Mouse (Mus musculus) left cerebral cortex, adult 18-20 months (tissue): ENCODE results near the gene Gjd2. TPM values are rescaled to one million over a fixed set of nuclear protein-coding genes. Genes with fewer than 3 reads are reported as not detected.
A peak's percentile ranks its signal among the peaks of the same experiment; 100 is the strongest.

Experiments
- DNase-seq, 2 experiments: peaks; one replicate each; pipeline ENCODE4 v3.0.0; 2021 to 2022; ENCODE audit warnings: low spot score in 2 of 2, mixed read lengths in 1 of 2
- total RNA-seq, 2 experiments: library from RNA; stranded (reverse); gene quantifications; 2 replicates each; pipeline ENCODE4 v1.2.3; 2021

Gjd2 gene
- total RNA-seq, 2 experiments from 2014 or later: 4.5 to 5.5 TPM

DNA sequence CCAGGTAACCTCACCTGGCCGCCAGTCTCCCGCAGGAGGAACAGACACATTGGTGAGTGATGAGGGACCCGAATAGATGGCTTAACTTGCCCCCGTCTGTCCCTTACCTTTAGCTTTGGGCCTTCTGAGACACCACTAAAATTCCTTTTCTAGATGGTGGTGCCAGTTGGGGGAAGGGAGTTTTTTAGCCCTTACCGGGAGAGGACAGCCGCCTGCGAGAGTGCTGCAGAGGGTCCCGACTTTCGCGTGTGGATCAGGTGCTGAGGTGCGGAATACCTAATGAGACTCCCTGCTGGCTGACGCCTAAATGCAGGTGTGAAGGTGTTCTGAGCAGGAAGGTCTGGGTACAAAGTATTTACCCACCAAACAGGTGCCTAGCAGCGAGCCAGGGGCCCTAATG is 427 bp upstream of the Gjd2 start:
- no peak for DNase-seq

DNA sequence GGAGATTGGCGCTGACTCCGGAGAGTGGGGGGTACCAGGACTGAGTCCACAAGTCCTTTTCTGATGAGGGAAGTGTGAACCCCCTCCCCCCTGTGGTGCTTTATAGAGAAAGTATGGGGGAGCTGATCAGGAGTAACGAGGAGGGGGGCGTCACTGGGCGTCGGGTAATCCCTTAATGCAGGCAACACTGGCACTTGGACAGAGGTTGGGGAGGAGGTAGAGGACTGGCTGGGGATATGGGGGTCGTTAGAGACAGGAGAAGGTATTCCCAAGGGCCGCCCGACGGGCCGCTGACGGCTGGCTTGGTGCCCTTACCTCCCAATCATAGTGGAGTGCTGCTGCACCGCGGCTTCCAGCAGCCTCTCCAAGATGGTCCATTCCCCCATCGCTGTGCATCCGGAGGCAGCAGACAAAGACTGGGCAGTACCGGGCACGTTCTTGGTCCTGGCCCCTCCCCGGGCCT is 639 bp downstream of the Gjd2 start:
- peak in 1 of 2 experiments; percentile 5 for DNase-seq

DNA sequence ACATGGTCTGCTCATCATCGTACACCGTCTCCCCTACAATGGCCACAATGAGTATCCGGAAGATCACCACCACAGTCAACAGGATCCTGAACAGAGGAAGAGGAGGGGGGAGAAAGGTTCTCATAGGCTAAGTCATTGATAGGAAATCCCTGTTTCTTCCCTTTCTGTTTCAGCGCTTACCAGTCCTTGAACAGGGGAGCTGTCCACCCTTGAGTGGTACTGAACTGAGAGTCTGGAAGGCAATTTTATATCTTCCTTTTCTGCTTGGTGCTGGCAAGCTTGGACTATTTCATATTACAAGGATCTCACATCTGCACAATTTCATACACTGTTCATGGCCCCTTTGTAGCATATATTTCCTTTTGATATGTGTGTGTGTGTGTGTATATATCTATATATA is 1.6 kb downstream of the Gjd2 start:
- DNase-seq: no peak

DNA sequence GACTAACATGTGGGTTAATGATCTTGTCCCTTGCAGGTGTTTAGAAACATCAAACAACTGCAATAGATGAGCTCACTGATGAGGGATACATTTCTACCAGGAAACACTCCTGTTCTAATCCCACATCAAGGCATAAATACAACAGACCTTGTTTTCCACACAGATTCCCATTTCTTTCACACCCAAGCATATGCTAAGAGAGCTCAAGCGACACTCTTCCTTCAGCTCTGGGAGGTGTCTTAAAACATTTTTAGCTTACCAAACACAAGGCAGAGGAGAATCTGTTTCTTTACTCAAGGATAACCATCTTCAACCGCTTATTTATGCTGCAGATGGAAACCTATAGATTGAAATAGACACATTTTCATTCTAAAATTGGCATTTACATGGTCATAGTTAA is 5.1 kb downstream of the Gjd2 start:
- no peak for DNase-seq

DNA sequence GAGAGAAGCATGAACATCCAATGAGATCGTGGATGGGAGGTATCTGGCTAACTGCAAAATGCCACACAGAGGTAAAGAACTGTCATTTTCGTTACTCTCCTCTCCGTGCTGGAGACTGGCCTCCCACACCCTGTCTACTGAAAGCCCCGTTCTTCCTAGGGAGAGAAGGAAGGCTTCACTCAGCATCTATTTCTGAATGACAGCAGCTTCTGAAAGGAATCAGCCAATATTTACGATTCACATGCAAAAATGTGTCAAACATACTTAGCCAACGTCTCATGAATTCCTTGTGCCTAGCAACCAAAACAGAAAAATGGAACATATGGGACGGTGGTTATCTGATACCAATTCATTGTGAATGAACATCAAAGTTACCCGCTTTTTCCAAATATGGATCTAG is 15.9 kb downstream of the Gjd2 start:
- DNase-seq: no peak

DNA sequence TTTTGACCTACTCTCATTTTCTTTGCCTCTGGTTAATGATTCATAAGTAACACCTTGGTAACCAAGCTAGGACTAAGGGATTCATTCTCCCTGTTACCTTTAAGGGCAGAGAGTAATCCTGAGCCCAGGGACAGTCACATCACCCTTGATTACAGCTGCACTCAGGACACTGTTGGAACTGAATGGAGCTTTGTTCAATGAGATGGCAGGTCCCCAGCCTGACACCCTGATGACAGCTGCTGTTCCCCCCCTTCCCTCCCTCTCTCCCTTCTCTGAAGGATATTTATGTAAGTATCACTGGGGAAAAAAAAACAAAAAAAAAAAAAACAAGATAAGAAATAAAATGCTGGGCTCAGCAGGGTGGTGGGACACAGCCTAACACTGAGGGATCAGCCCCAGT is 16.5 kb downstream of the Gjd2 start:
- no peak for DNase-seq

DNA sequence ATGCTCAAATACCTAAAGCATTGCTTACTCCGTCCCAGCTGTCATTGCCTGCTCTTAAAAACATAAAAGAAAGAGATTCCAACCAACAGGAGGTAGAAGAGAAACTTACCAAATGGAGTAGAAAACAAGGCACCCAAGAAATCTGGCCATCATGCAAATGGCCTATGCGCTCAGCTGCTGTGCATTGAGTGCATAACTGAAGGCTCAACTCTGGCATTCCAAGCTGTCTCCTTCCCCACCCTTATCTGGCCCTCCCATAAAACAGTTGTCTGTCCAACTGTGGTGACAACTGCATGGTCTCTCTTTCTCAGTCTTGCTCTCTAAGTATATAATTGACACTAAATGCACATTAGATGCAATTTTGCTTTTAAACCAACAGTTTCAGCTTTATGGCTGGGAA is 28.5 kb downstream of the Gjd2 start:
- DNase-seq: no peak

DNA sequence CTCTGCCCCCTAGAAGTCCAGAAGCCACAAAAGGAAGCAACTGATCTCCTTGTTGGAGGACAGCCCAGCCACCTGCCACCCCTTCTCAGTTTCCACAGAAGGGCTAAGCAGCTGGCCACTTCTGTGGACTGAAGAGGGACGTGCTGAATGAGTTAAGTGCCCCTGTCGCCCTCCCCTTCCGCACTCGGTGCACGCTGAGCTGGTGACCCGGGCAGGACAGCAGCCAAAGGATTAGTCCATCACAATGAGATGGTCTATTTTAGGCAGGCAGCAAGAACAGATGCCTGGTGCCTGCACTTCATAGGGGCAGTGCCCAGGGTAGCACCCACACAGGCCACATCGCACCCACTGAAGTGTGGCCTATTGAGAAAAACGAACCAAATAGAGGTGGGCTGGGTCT is 32.8 kb downstream of the Gjd2 start:
- no peak for DNase-seq

DNA sequence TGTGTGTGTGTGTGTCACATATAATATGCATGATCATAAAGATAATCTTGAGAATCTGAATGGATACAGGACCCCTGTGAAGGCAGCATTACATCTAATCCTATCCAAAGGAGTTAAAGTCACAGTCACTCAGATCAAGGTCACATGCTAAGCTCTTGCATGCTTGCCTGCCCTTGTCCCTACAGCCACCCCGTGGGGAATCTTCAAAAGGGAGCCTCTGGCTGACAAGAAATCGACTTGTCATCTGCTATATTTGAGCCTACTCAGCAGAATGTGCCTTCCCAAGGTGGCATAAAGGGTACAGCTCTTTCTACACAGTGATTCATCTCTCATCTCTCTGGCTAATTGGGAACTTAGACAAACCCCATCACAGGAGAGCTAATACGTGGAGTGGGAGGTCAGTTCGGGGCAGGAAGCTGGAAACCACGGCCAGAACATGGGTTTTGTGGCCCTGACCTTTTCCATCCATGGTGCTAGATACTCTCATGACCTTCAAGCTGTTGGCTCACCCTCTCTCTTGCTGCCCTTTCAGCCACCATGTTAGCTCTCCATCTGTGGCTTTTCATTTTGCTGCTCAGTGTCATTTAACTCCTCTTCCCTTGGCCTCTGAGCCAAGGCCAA is 35.2 kb downstream of the Gjd2 start:
- DNase-seq: no peak

DNA sequence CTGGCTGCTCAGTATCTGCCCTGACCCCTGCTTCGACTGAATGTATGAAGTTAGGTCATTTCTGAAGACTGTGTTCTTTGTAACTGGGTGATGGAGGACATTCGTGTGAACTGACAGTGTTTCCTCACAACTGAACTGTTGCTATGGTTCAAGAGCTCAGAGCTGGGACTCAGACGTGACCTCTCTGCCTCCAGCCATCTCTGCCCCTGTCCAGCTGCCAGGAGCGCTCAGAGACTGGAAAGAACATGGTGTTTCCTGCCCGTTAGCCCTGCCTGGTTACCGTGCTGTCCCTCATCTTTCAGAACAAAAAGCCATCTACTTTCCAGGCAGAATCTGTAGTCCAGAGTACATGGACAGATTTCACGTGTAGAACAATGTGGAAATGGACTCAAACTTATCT is 39.5 kb downstream of the Gjd2 start:
- DNase-seq: no peak

DNA sequence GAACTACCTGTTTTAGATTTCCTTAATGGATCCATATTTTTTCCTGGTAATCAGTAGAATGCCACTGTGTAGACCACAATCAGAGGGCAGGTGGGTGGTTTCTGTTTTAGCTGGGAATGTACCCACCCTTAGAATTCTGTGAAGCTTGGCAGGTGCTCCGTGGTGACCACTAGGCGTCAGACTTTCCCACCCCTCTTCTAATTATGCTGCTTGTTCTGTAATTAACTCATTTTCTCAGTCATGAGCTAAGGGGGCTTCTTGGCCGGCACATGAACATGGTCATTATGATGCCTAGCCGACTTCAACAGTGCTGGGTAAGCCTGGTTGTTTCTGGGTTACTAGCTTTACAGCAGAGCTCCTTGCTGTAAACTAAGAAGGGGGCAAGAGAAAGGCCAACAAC is 47.0 kb downstream of the Gjd2 start:
- no peak for DNase-seq

Other genes starting within 250 kb of the Gjd2 start
- 100 to 1,000 TPM; 549 to 558 TPM for gene Scg5, start 184.5 kb downstream of the Gjd2 start, total RNA-seq
- 1 to 10 TPM; 1.5 to 1.8 TPM for gene Arhgap11a, start 165.0 kb downstream of the Gjd2 start, total RNA-seq
- not detected for gene Actc1, start 39.9 kb upstream of the Gjd2 start, total RNA-seq
- 10 to 100 TPM; 31.7 to 33.5 TPM for gene Aqr, start 173.4 kb upstream of the Gjd2 start, total RNA-seq
- gene Zfp770, start 187.8 kb upstream of the Gjd2 start, total RNA-seq: 10 to 100 TPM; 23.1 to 25.4 TPM